Mouse (Mus musculus) layer of hippocampus, adult 9-10 months (tissue): ENCODE results near the gene Nr4a2.

ENCODE experiments used
- DNase-seq: peaks from one replicate; pipeline ENCODE4 v3.0.0; 2022; ENCODE audit warnings: low spot score

The Nr4a2 gene

GRCm38 (mm10) chr2:57111791-57112538 lies 11.8 kb downstream of the Nr4a2 start:
- no peak for DNase-seq

GRCm38 (mm10) chr2:57111011-57111790 lies 12.6 kb downstream of the Nr4a2 start:
- no peak for DNase-seq

GRCm38 (mm10) chr2:57110401-57110800 lies 13.4 kb downstream of the Nr4a2 start:
- no peak for DNase-seq

GRCm38 (mm10) chr2:57109926-57110325 lies 13.9 kb downstream of the Nr4a2 start:
- DNase-seq = no peak

- no peak for DNase-seq
These were observed 14.5 kb downstream of the Nr4a2 start for GRCm38 (mm10) chr2:57109301-57109700.

- DNase-seq = no peak
These were observed 15.4 kb downstream of the Nr4a2 start for GRCm38 (mm10) chr2:57108349-57108930.

GRCm38 (mm10) chr2:57105401-57105800 lies 18.4 kb downstream of the Nr4a2 start:
- DNase-seq = no peak

GRCm38 (mm10) chr2:57104731-57105130 lies 19.1 kb downstream of the Nr4a2 start:
- DNase-seq = no peak

GRCm38 (mm10) chr2:57103845-57104660 lies 19.8 kb downstream of the Nr4a2 start:
- DNase-seq = no peak

GRCm38 (mm10) chr2:57102856-57103844 lies 20.7 kb downstream of the Nr4a2 start:
- no peak for DNase-seq

- DNase-seq = no peak
These were observed 21.5 kb downstream of the Nr4a2 start for GRCm38 (mm10) chr2:57102091-57102855.

- DNase-seq = no peak
These were observed 23.6 kb downstream of the Nr4a2 start for GRCm38 (mm10) chr2:57100241-57100640.

GRCm38 (mm10) chr2:57072452-57072851 lies 51.4 kb downstream of the Nr4a2 start:
- no peak for DNase-seq

GRCm38 (mm10) chr2:57063480-57063879 lies 60.3 kb downstream of the Nr4a2 start:
- no peak for DNase-seq
